Mouse (Mus musculus): ENCODE measurements around the gene Btk.

Gene Btk

GRCm38 (mm10) chrX:134580528-134581305 is 2.7 kb downstream of the Btk start:
- in situ Hi-C loops (cut with MboI, MseI): no loop called here

GRCm38 (mm10) chrX:134577896-134578295 is 5.5 kb downstream of the Btk start:
- in situ Hi-C loops (cut with MboI, MseI): no loop called here

- in situ Hi-C loops (cut with MboI, MseI): no loop called here
These were observed 16.7 kb downstream of the Btk start for GRCm38 (mm10) chrX:134566536-134567222.

- in situ Hi-C loops (cut with MboI, MseI): no loop called here
These were observed 19.0 kb downstream of the Btk start for GRCm38 (mm10) chrX:134564326-134564725.

- in situ Hi-C loops (cut with MboI, MseI): no loop called here
These were observed 28.9 kb downstream of the Btk start for GRCm38 (mm10) chrX:134554425-134554824.

GRCm38 (mm10) chrX:134553326-134553725 is 30.0 kb downstream of the Btk start:
- in situ Hi-C loops (cut with MboI, MseI): no loop called here

- in situ Hi-C loops (cut with MboI, MseI): no loop called here
These were observed 32.5 kb downstream of the Btk start for GRCm38 (mm10) chrX:134550903-134551302.

- in situ Hi-C loops (cut with MboI, MseI): loop anchor here (10.0 kb wide), 1 partner anchor 603 kb away; no protein-coding TSS in a partner anchor
These were observed 36.0 kb downstream of the Btk start for GRCm38 (mm10) chrX:134547330-134547729.

- in situ Hi-C loops (cut with MboI, MseI): loop anchor here (10.0 kb wide), 1 partner anchor 597 kb away; no protein-coding TSS in a partner anchor
These were observed 41.4 kb downstream of the Btk start for GRCm38 (mm10) chrX:134541955-134542308.

GRCm38 (mm10) chrX:134541145-134541954 is 42.0 kb downstream of the Btk start, which contains the start of gene Timm8a1:
Gene Timm8a1 (minus strand): TSS chrX:134541865.
- in situ Hi-C loops (cut with MboI, MseI): loop anchor here (10.0 kb wide), 1 partner anchor 597 kb away; no protein-coding TSS in a partner anchor

- in situ Hi-C loops (cut with MboI, MseI): loop anchor here (10.0 kb wide), 1 partner anchor 596 kb away; no protein-coding TSS in a partner anchor
These were observed 42.8 kb downstream of the Btk start for GRCm38 (mm10) chrX:134540414-134541135.

- in situ Hi-C loops (cut with MboI, MseI): loop anchor here (10.0 kb wide), 1 partner anchor 595 kb away; no protein-coding TSS in a partner anchor
These were observed 43.6 kb downstream of the Btk start for GRCm38 (mm10) chrX:134539795-134540194.

GRCm38 (mm10) chrX:134533346-134533745 is 50.0 kb downstream of the Btk start:
- in situ Hi-C loops (cut with MboI, MseI): no loop called here

GRCm38 (mm10) chrX:134525260-134525659 is 58.1 kb downstream of the Btk start:
- in situ Hi-C loops (cut with MboI, MseI): no loop called here

GRCm38 (mm10) chrX:134523772-134524171 is 59.6 kb downstream of the Btk start:
- in situ Hi-C loops (cut with MboI, MseI): no loop called here

- in situ Hi-C loops (cut with MboI, MseI): no loop called here
These were observed 73.9 kb downstream of the Btk start for GRCm38 (mm10) chrX:134509473-134509872.

- in situ Hi-C loops (cut with MboI, MseI): no loop called here
These were observed 75.4 kb downstream of the Btk start for GRCm38 (mm10) chrX:134507977-134508376.

- in situ Hi-C loops (cut with MboI, MseI): no loop called here
These were observed 82.7 kb downstream of the Btk start for GRCm38 (mm10) chrX:134500651-134501050.
